Mouse (Mus musculus) liver, adult 10 weeks (tissue): ENCODE data around the gene Sval3. TPM values are rescaled to one million over a fixed set of nuclear protein-coding genes. Genes with fewer than 3 reads are reported as not detected.

ENCODE experiments used
- polyA plus RNA-seq: library from polyadenylated mRNA; stranded (reverse); fragments of 350-450 nt; fragmentation: Illumina TruSeq; extraction: RNeasy Lipid Tissue Mini Kit (QIAGEN cat#74804); gene quantifications from one replicate; pipeline ENCODE4 v1.2.3, GENCODE M21; 2014; ENCODE audit warnings: low read depth, low replicate concordance

The Sval3 gene
- polyA plus RNA-seq = not detected

GRCm38 (mm10) chr6:41967840-41968239 lies at the start of gene Sval3:
Gene Sval3, plus strand, starts transcription at chr6:41968140.

GRCm38 (mm10) chr6:41951330-41951729 lies 16.6 kb upstream of the Sval3 start, which contains the start of gene Sval1:
Gene Sval1, plus strand, starts transcription at chr6:41951630.

Other genes with a start within 250 kb of the Sval3 start
- gene Olfr459, start 193.0 kb upstream of the Sval3 start, polyA plus RNA-seq = not detected
- not detected for gene Pip, start 120.6 kb upstream of the Sval3 start, polyA plus RNA-seq
- not detected for gene Sval2, start 115.2 kb upstream of the Sval3 start, polyA plus RNA-seq
- not detected for gene Sval1, start 16.5 kb upstream of the Sval3 start, polyA plus RNA-seq
- not detected for gene Sva, start 70.3 kb downstream of the Sval3 start, polyA plus RNA-seq
- not detected for gene Tas2r139, start 172.8 kb downstream of the Sval3 start, polyA plus RNA-seq
- gene Tas2r144, start 247.2 kb downstream of the Sval3 start, polyA plus RNA-seq = not detected